Mouse (Mus musculus): ENCODE data around the gene Toe1.
"Not testable (repeated sequence)": the region's sequence is repeated elsewhere in the genome, so short reads cannot be mapped to it uniquely, and the experiment has no call there.

The Toe1 gene

GRCm38 (mm10) chr4:116807197-116808129 is at the start of gene Toe1, which contains the start of gene Mutyh:
Gene Toe1, minus strand, starts transcription at chr4:116807640.
Gene Mutyh, plus strand, starts transcription at chr4:116807723.
- peak; percentile 71 for DNase-seq (ENCODE audit: low spot score)

- no peak for DNase-seq (ENCODE audit: low spot score)
Measured at GRCm38 (mm10) chr4:116857203-116857602, 49.8 kb upstream of the Toe1 start.

- DNase-seq (ENCODE audit: low spot score): no peak
Measured at GRCm38 (mm10) chr4:116854286-116854685, 46.8 kb upstream of the Toe1 start.

- DNase-seq (ENCODE audit: low spot score): no peak
Measured at GRCm38 (mm10) chr4:116849901-116850300, 42.5 kb upstream of the Toe1 start.

- no peak for DNase-seq (ENCODE audit: low spot score)
Measured at GRCm38 (mm10) chr4:116844324-116844723, 36.9 kb upstream of the Toe1 start.

GRCm38 (mm10) chr4:116840841-116841240 is 33.4 kb upstream of the Toe1 start:
- DNase-seq (ENCODE audit: low spot score): no peak

- not testable (repeated sequence) for DNase-seq (ENCODE audit: low spot score)
Measured at GRCm38 (mm10) chr4:116840096-116840495, 32.7 kb upstream of the Toe1 start.

GRCm38 (mm10) chr4:116838999-116839398 is 31.6 kb upstream of the Toe1 start:
- DNase-seq (ENCODE audit: low spot score): no peak

GRCm38 (mm10) chr4:116830070-116830368 is 22.6 kb upstream of the Toe1 start:
- no peak for DNase-seq (ENCODE audit: low spot score)

GRCm38 (mm10) chr4:116829364-116830069 is 22.1 kb upstream of the Toe1 start:
- no peak for DNase-seq (ENCODE audit: low spot score)

GRCm38 (mm10) chr4:116827819-116828218 is 20.4 kb upstream of the Toe1 start:
- DNase-seq (ENCODE audit: low spot score): no peak

GRCm38 (mm10) chr4:116824541-116825004 is 17.1 kb upstream of the Toe1 start:
- DNase-seq (ENCODE audit: low spot score): no peak

GRCm38 (mm10) chr4:116821694-116822016 is 14.2 kb upstream of the Toe1 start, which contains the start of gene Hpdl:
Gene Hpdl, minus strand, starts transcription at chr4:116821707.
- DNase-seq (ENCODE audit: low spot score): no peak

- DNase-seq (ENCODE audit: low spot score): no peak
Measured at GRCm38 (mm10) chr4:116820902-116821693, 13.7 kb upstream of the Toe1 start.

GRCm38 (mm10) chr4:116819968-116820901 is 12.8 kb upstream of the Toe1 start:
- DNase-seq (ENCODE audit: low spot score): no peak

GRCm38 (mm10) chr4:116817486-116817885 is 10.0 kb upstream of the Toe1 start:
- DNase-seq (ENCODE audit: low spot score): no peak

GRCm38 (mm10) chr4:116815276-116815675 is 7.8 kb upstream of the Toe1 start:
- DNase-seq (ENCODE audit: low spot score): no peak

GRCm38 (mm10) chr4:116811012-116811411 is 3.6 kb upstream of the Toe1 start:
- no peak for DNase-seq (ENCODE audit: low spot score)

GRCm38 (mm10) chr4:116799901-116800300 is 7.5 kb downstream of the Toe1 start:
- DNase-seq (ENCODE audit: low spot score): no peak

GRCm38 (mm10) chr4:116796442-116797110 is 10.9 kb downstream of the Toe1 start:
- DNase-seq (ENCODE audit: low spot score): no peak

GRCm38 (mm10) chr4:116794273-116794672 is 13.2 kb downstream of the Toe1 start:
- no peak for DNase-seq (ENCODE audit: low spot score)
